Mouse (Mus musculus) fat pad, adult 2 months (tissue): ENCODE data around the gene Pip5k1c.

ENCODE experiments used
- DNase-seq: peaks from one replicate; pipeline ENCODE4 v3.0.0-alpha.2; 2011; ENCODE audit warnings: low read depth, low spot score; ENCODE audit errors: extremely low read depth

Pip5k1c gene

DNA sequence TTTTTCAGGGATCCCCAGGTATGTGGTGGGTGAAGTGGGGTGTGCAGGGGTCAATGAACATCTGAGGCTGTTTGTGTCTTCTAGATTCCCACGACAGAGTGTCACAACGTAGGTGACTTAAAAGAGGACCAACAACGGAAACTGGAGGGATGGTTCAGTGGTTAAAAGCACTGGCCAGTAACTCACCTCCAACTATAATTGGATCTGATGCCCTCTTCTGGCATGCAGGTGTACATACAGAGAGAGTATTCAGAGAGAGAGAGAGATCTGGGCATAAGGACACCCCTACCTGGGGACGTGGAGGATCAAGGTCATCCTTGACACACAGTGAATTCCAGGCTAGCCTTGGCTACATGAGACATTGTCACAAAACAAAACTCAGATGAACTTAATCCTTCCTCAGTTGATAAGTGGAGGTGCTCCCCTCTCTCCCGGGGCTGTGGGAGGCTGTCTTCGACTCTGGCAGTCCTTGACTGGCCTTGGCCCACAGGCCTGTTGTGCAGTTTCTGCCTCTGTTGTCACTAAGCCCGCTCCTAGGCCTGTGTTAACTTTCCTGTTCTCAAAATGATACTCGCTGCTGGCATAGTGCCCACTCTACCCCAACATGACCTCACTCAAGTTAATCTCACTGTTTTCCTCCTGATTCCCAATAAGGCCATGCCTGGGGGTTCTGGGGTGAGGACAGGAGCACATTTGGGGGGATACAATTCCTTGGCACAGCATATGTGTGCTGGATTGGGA, 51.8 kb downstream of the Pip5k1c start:
- no peak for DNase-seq

DNA sequence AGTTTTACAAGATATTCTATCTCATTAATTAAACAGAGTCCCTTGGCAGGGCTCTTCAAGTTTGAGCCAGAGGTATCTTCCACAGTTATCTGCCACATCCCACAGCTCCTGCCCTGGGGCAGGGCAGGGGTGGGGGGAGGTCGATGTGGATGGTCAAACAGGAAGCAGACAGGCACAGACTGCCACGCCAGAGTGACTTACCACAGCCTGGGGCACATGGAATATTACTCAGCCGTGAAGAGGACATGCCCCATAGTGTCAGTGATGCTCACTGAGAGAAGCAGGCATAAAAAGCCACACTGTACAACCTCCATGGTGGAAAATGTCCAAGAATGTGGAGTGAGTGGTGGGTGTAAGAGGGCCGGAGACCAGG, 52.4 kb downstream of the Pip5k1c start:
- no peak for DNase-seq

DNA sequence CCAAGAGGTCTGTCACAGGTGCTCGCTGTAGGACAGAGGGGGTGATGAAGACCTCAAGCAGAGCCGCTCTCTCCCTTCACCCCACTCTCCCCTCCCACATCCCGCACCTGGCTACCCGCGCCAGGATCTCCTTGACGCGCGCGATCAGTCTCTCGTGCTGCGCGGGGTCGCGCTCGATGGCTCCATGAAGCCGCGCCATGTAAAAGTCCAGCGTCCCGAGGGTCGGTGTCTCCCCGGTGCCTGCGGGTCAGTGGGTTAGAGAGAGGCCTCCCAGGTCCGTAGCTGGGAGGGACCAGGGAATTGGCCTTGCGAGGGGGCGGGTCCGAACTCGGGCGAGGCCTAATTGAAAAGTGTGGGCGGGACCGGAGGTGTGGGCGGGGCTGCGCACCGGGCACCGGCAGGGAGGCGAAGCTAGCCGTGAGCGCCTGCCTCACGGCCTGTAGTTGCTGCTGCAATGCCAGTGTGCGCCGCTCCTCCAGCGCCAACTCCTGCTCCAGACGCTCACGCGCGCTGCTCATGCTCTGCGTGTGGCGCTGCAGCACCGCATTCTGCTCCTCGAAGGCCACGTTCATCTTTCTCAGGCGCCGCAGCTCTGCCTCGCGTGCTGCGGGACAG, 53.8 kb downstream of the Pip5k1c start:
- DNase-seq: no peak

DNA sequence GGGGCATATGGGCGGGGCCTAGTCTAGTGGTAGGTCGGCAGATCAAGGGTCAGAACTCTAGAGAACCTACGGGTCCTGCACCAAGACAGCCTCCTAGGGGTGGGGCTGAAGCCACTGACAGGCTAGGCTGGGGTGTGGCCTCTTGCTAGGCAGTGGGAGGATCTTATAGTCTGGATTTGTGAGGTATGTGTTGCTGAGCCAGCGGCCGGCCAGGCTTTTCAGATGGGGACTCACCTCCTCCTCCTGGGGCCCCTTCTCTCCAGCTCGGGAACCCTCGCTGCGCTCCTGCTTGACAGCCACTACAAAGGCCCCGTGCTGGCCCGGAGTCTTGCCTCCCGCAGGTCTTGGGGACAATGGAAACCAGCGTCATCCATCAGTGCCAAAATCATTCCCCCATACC, 56.4 kb downstream of the Pip5k1c start:
- DNase-seq: no peak

DNA sequence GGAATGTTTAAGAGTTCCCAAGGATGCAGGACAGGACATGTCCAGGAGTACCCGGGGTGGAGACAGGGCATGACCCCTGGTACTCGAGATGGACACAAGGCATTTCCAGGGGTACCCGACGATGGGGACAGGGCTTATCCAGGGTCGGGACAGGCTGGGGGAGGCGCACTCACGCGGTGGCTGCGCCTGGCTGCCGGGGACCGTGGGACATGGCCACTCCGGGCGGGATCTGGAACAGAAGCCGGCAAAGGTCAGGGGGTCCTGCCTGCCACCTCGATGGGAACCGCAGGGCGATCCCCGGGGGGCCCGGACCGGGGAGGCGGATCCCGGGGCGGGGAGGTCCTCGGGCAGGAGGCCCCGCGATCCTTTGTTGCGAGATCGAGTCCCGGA, 57.2 kb downstream of the Pip5k1c start:
- no peak for DNase-seq

DNA sequence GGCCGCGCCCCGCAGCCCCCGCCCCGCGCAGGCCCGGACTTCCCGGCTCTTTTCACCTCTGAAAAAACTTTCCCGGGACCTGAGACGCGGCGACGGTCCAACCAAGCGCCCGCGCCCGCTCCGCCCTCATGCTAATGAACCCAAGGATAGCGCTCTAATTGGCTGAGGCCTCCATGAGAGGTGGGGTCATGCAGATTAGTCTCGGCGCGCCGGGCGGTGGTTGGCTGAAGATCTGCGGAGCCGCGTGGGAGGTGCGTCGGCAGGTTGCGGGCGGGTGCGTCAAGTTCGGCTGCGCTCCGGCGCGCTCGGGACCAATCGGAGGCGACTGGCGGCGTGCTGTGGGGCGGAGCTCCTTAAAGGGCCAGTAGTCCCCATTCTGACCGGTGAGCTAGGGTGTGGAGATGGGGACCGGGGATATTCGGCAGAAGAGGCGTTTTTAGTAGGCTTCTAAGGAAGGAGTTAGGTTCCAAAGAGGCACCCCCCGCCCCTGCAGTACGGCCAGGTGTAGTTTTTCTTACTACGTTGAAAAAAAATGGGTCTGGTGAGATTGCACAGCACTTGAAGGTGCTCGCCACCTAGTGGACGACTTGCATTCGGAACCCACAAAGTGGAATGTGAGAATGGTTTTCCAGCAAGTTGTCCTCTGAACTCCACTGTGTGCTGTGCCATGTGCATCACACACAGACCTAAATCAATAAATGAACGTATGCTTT, 57.7 kb downstream of the Pip5k1c start, which contains the start of gene Hmg20b:
TSS of gene Hmg20b (minus strand) at position 130 of the 713 bp plus-strand sequence.
- peak; percentile 84 for DNase-seq

DNA sequence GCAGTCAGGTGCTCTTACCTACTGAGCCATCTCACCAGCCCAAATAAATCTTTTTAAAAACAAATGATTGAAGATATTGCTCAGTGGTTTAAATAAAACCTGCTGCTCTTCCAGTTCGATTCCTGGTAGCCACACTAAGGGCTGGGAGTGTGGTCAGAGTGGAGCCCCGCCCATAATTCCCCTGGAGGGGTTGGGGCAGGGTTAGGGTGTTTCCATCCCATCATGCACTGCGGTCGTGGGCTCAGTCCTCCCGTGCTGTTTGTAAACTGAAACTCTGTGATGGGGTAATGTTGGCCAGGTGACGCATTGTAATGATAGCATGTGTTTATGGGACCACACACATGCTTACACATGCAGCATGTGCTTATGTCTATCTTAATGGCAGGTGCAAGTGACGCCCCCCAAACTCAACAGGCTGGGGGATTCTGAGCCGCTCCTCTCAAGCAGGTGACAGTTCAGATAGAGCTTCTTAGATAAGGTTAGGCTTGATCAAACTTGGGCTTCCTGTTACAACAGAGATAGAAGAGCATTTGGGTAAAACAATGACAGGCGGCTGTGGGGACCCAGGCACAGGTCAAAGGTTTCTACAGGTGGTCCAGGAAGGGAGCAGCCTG, 59.0 kb downstream of the Pip5k1c start:
- DNase-seq: no peak

DNA sequence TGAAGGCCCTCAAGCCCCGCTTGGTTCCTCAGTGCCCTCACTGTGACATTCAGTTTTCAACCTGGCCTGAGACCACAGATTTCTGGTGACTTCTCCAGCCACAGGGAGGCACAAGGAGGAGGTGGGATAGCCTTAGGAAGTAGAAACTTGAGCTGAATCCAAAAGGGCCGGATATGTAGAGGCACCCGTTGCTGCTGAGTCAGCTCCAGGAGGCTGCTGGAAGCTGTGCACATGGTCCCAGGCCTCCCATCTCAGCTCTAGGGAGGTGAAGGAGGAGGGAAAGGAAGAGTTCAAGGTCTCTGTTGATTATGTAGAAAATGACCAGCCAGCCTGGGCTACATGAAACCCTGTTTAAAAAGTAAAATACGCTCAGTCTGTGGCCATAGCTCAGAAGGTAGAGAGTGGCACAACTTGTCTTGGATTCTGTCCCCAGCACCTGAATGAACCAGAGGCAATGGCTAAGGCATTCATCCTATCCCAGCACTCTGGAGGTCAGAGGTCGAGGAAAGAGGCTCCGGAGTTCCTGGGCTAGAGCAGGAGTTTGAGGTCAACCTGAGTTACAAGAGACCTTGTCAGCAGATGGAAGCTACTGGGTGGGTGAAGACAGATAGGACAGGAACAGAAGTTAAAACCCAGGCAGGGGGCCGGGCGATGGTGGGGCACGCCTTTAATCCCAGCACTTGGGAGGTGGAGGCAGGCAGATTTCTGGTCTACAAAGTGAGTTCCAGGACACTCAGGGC, 62.1 kb downstream of the Pip5k1c start:
- no peak for DNase-seq

DNA sequence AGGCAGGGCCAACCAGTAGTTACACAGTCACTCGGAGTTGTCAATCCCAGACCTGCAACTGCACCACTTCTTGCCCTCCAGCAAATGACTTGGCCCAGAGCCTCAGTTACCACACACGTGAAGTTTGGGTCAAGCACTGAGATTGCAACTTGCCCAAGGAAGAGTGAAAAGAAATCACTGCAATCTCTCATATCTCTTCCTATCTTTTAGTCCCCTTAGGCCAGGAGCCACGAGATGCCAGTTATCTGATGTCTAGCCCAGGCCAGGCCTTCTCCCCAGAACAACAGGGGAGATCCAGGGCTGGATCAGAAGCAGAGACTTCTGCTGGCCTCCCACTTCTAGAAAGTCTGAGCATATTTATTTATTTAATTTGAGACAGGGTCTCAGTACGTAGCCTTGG, 62.8 kb downstream of the Pip5k1c start:
- DNase-seq: no peak

DNA sequence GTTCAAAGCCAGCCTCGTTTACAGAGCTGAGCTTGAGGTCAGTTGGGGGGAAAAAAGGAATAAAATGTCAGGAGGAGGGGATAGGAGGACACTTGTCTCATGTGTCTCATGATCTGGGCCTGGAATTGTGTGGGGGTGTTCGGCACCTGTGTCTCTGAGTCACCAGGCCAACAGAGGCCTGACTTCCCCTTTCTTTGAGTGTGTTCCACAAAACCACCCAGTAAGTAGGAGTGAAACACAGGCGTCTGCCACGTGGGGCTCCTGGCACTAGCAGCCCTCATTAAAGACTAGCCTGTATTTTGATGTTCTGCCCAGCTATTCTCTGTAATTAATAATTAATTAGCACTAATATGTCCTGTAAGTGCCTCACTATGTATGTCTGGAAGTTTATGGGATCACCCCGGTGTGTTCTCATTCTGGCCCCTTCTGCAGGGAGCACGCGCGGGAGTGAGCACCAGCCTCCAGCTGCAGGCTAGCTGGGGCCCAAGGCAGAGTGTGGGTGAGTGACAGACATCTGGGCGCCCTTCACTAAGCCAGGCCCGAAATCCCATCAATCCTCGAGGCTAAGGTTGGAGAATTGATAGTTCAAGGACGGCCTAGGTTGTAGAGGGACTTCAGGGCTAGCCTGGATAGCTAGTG, 63.7 kb downstream of the Pip5k1c start:
- no peak for DNase-seq

DNA sequence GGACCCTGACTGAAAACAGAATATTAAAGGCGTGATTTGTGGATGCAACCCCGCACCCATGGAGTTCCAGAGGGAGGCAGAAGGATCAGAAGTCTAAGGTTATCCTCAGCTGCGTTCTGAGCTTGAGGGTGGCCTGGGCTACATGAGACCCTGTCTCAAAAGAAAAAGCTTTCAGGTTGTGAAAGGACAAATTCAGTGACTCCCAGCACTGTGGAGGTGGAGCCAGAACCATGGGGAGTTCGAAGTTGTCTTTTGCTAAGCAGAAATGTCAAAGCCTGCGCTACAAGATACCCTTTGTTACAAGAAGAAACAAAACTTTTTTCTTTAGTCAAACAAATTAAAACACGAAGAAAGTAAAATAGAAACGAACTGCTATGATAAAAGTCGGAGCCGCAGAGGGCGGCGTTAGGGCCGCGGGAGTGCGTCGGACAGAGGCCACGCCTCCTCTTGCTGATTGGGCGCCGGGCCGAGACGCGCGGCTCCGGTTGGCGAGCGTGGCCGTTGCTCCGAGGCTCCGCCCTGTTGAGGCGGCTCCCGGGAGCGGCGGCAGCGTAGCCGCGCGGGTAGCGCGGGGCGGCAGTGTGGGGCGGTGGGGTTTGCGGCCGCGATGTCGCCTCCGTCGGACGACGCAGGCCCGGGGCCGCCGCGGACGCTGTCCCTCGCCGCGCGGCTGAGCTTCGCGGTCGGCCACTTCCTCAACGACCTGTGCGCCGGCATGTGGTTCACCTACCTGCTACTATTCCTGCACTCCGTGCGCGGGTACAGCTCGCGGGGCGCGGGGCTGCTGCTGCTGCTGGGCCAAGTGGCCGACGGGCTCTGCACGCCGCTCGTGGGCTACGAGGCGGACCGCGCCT, 64.5 kb downstream of the Pip5k1c start, which contains the start of gene Mfsd12:
TSS of gene Mfsd12 (plus strand) at position 501 of the 854 bp plus-strand sequence.
- no peak for DNase-seq

DNA sequence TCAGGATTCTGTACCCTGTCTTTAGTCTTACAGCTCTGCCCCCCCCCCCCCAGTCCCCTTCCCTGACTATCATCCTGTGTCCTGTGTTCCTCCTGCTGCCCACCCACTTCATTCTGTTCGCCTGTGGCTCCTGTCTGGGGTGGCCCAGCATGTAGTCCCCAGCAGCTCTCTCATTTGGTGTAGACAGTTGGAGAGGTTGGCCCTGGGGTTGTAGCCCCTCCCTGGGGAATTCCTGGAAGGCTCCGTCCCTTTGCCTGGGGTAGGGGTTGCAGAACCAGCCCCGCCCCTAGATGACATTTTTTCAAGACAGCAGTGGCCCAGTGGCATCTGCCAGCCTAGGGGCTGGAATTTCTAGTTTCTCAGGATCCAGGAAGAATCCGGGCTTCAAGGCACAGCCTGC, 65.4 kb downstream of the Pip5k1c start:
- DNase-seq: no peak

DNA sequence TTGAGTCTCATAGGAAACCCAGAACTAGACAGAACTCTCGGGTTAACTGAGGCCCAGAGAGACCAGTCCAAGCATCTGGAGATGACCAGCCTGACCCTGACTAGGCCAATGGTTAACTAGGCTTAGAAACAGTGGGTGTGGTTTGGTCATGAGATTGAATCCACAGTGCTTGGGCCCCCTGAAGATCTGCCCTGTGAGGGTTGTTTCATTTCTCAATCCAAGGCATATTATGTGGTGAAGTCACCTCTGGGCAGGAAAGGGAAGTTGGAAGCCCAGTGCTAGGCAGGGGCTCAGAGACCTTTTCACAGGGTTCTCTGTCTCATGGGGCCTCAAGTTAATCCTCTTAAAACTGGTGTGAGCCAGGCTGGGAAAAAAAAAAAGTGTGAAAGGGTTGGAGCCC, 66.1 kb downstream of the Pip5k1c start:
- no peak for DNase-seq

DNA sequence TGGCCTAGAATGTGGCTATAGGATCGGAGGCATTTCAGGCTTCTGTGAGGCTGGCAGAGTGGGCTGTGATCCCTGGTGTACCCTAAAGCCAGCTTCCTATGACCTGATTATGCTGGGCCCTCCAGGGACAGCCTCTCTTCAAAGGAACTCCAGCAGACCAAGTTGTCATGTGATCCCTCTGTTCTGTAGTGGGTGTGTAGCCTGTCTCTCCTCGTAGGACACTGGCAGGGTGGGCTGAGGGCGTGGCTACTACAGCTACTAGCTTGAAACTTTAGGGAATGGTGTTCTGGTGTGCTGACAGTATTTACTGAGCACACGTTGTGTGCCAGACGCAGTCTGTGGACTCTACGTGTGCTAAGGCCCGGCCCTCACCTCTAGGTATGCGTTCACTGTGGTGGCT, 68.0 kb downstream of the Pip5k1c start:
- no peak for DNase-seq

DNA sequence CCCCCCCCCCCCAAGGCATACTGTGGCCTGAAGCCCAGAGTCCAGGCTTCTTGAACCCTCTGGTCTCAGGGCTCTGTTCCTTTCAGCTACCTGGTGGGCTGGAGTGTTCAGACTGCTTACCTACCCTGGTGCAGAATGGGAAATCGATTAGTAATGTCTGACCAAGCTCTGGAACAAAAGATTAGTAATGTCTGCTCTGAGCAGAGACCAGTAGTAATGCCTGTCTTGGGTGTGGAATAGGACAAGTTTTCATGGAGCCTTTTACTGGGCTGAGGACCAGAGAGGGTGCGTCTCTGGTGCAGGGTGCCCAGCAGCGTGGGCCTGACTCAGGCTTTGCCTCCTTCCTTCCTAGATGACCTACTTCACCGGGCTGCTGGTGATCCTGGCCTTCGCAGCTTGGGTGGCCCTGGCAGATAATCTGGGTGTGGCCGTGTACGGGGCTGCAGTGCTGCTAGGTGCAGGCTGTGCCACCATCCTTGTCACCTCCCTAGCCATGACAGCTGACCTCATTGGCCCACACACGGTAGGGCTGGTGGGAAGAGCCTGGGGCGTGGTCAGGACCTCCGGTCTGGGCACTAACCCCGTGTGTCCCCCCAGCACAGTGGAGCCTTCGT, 69.7 kb downstream of the Pip5k1c start:
- no peak for DNase-seq

DNA sequence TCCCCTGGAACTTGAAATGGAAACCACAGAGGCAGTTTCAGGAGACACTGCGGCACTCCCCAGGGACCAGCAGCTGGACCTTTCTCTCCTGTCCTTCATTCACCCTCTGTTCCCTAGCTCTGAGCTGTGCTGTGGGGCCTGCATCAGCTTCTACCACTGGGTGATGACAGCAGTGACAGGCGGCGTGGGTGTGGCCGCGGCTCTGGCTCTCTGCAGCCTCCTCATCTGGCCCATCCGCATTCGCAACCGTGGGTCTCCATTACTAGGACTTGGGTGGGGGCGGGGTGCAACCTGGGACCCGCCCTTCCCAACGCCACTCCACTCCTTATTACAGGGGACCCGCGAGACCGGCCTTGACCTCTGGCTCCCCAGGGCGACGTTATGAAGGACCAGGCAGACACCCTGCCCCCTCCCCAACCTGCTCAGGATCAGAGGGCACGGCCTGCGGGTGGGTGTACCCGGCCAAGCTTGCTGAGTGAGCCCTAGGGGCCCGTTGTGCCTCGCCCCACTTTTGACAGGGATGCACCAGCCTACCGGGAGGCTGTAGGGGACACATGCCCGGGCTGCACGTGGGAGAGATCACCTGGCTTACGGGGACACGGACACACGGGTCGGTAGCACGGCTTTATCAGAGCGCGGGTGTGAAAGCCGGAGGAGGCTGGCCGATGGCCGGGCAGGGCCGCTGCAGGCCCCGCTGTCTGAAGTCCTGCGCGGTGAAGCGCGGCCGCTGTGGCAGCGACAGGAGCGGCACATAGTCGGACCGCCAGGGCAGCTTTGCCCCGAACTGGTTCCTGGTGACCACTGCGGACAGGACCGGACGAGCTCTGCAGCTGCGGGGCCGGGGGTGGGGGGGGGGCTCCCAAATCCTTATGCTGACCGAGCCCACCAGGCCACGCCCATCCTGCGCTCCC, 70.9 kb downstream of the Pip5k1c start:
- no peak for DNase-seq

DNA sequence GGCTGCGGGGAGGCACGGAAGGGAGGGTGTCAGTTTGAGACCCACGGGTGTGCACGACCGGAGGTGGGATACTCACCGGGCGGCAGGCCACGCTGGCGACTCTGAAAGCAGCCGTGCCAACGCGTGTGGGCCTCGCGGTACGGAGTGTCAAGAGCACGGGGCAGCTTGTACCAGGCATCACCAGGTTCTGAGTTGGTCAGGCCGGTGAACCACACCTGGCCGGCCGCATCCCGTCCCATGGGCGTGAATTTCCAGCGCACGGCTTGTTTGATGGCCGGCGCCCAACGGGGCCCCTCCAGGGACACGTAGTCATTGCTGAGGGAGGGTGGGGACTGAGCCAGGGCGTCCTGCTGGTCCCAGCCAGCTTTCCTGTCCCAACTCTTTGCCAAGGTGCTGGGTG, 71.9 kb downstream of the Pip5k1c start:
- no peak for DNase-seq

DNA sequence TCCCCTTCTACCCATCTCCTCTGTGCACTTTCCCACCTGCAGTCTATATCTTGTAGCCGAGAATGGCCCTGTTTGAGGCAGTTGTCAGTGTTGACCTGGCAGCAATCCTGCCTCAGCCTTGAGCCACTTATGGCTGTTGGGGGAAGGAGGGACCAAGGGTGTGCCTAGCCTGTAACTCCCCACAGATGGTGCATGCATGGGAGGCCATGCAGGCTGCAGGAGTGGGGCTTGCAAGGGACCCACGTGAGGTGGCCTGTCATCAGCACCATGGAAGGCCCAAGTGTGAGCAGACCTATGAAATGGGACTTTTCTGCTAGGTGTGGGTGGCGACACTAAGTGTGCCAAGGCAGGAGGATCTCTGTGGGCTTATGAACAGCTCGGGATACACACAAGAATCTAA, 72.3 kb downstream of the Pip5k1c start:
- no peak for DNase-seq
